ENCODE assay signal across 10 mouse cellular contexts in genomic region chr12:32943347-32943746, GRCm38 (mm10). TPM values are rescaled to one million over a fixed set of nuclear protein-coding genes. Genes with fewer than 3 reads are reported as not detected.
DNase-seq lines count a peak whose midpoint lies in the region; ATAC-seq and TF ChIP-seq lines count a peak whose summit lies in the region.
"Had no signal": no experiment of that assay in that cellular context is flagged by ENCODE, and none has a peak within 500 bp of the region (broad histone marks: within the 10 kb centered on the region; RNA-seq: fewer than 3 reads in every experiment).

No protein-coding gene starts in this region.

- H3K4me1 ChIP-seq in lung, embryonic 14.5 days (ENCODE audit: insufficient read depth), result no peaks in the 10 kb centered on the region

- intact Hi-C loops in heart, postnatal 36 days (cut with DNase I), result loop anchor here (2.0 kb wide), 1 partner anchor 23 kb away; no protein-coding TSS in a partner anchor

- H3K9me3 ChIP-seq in lung, embryonic 14.5 days (ENCODE audit: low read depth, low read length), result no peaks in the 10 kb centered on the region

- no peak overlapping the region for H3K9ac ChIP-seq in lung, embryonic 14.5 days

- H3K4me3 ChIP-seq in lung, embryonic 14.5 days (ENCODE audit: low read depth, low read length), result no peak overlapping the region
- H3K4me3 ChIP-seq: myocyte had no signal

- no peaks in the 10 kb centered on the region for H3K27me3 ChIP-seq in lung, embryonic 14.5 days (ENCODE audit: insufficient read depth, low read length)

- H3K36me3 ChIP-seq in lung, embryonic 14.5 days (ENCODE audit: insufficient read depth), result no peaks in the 10 kb centered on the region

- H3K4me2 ChIP-seq in lung, embryonic 14.5 days, result no peak overlapping the region

- no peak for TF ChIP-seq CTCF in brain, embryonic 14.5 days (IDR thresholded peaks at IDR 0.05; ENCODE audit: borderline replicate concordance, extremely low read depth, insufficient read depth, insufficient read length)
- TF ChIP-seq CTCF in lung, embryonic 14.5 days (IDR thresholded peaks at IDR 0.05; ENCODE audit: low read depth), result no peak

- WGBS in lung, embryonic 14.5 days, result 62% methylated on average over 4 of the region's 4 CpGs

- H3K27ac ChIP-seq in lung, embryonic 14.5 days (ENCODE audit: low read depth), result no peak overlapping the region; the same call in 1 of the 2 replicates

- no peak for TF ChIP-seq POLR2A in brain, embryonic 14.5 days (IDR thresholded peaks at IDR 0.05; ENCODE audit: borderline replicate concordance, extremely low read depth, insufficient read depth, insufficient read length, poor library complexity, severe bottlenecking)

- peak; percentile 15 for DNase-seq in gastrocnemius, adult 18-20 months (ENCODE audit: low spot score)
- DNase-seq in gastrocnemius, postnatal 25 days, result no peak
- peak; percentile 47 for DNase-seq in brain, embryonic 14.5 days (ENCODE audit: low read depth)
- DNase-seq in heart, postnatal 36 days, result peak; percentile 26 to 29
- peak; percentile 69 for DNase-seq in lung, embryonic 14.5 days
- DNase-seq in frontal cortex, adult 2 months (ENCODE audit: extremely low spot score in 1 of 2, low spot score in 1 of 2), result no peak
- DNase-seq in frontal cortex, postnatal 36 days (ENCODE audit: low spot score in 2 of 2), result no peak
- no peak for DNase-seq in ovary, postnatal 10 days (ENCODE audit: low spot score)
- DNase-seq: B cell, adult 2 months had no signal

- ATAC-seq in lung, embryonic 14.5 days (ENCODE audit: insufficient read depth), result no peak

RNA-seq across cellular contexts. Expression of gene Sypl, which starts 10.3 kb away (rescaled TPM):
- total RNA-seq in gastrocnemius, adult 18-20 months (2021), result 100 to 1,000 TPM; 168 to 201 TPM
- total RNA-seq in gastrocnemius, postnatal 25 days (2021), result 100 to 1,000 TPM; 124 to 147 TPM
- polyA plus RNA-seq in brain, embryonic 14.5 days (2012; rRNA removed), result 27.7 and 28.9 TPM in 2 replicates
- total RNA-seq in heart, postnatal 36 days (2021), result 10 to 100 TPM; 87.0 to 90.2 TPM
- polyA plus RNA-seq in lung, embryonic 14.5 days (2014; fragmentation: Nextera tagmentation; extraction: Ambion mirVana), result 133 and 139 TPM in 2 replicates
- 41.6 and 44.5 TPM in 2 replicates for polyA plus RNA-seq in frontal cortex, adult 2 months (2012; rRNA removed)

Comparison
In these comparisons a context has a peak if more than half of its experiments do, and no peak if none do; other contexts are left out.
1. DNase-seq: peak in gastrocnemius, adult 18-20 months (single experiment), brain, embryonic 14.5 days (single experiment), heart, postnatal 36 days (2 of 2) and lung, embryonic 14.5 days (single experiment); none in gastrocnemius, postnatal 25 days (single experiment), frontal cortex, adult 2 months (0 of 2), frontal cortex, postnatal 36 days (0 of 2) and ovary, postnatal 10 days (single experiment).